In genomic region chr11:22982846-22983245, GRCm38 (mm10) we compare ENCODE assay signal across 8 mouse cellular contexts. TPM values are rescaled to one million over a fixed set of nuclear protein-coding genes. Genes with fewer than 3 reads are reported as not detected.
A peak's percentile ranks its signal among the peaks of the same experiment; 100 is the strongest.
DNase-seq lines count a peak whose midpoint lies in the region; ATAC-seq and TF ChIP-seq lines count a peak whose summit lies in the region.

No protein-coding gene starts in this region.

- no peak overlapping the region for H3K4me2 ChIP-seq in forebrain, embryonic 13.5 days
- H3K4me2 ChIP-seq in liver, embryonic 11.5 days = peak overlapping the region; percentile 75; the same call in 1 of the 2 replicates
- peak overlapping the region; percentile 62; the same call in 1 of the 2 replicates for H3K4me2 ChIP-seq in hindbrain, embryonic 15.5 days
- H3K4me2 ChIP-seq in midbrain, postnatal 0 days (ENCODE audit: low read depth, low read length, poor library complexity, severe bottlenecking) = peak overlapping the region; percentile 67

- H3K27me3 ChIP-seq in forebrain, embryonic 10.5 days (ENCODE audit: poor library complexity, severe bottlenecking) = no peaks in the 10 kb centered on the region
- H3K27me3 ChIP-seq in forebrain, embryonic 13.5 days = no peaks in the 10 kb centered on the region
- H3K27me3 ChIP-seq in liver, embryonic 11.5 days (replicated peaks; ENCODE audit: control insufficient read depth, insufficient read depth, low read length) = no peaks in the 10 kb centered on the region
- no peaks in the 10 kb centered on the region for H3K27me3 ChIP-seq in hindbrain, embryonic 15.5 days
- H3K27me3 ChIP-seq in midbrain, postnatal 0 days (ENCODE audit: insufficient read depth, low read length) = no peaks in the 10 kb centered on the region

- no peak for ATAC-seq in forebrain, embryonic 13.5 days
- no peak for ATAC-seq in liver, embryonic 11.5 days (replicated peaks; ENCODE audit: low FRiP score)
- ATAC-seq in hindbrain, embryonic 15.5 days (ENCODE audit: low FRiP score, low read depth) = no peak
- ATAC-seq in midbrain, postnatal 0 days (ENCODE audit: low FRiP score) = no peak

- H3K9ac ChIP-seq in forebrain, embryonic 13.5 days = no peak overlapping the region
- H3K9ac ChIP-seq in liver, embryonic 11.5 days (ENCODE audit: low read depth, low read length) = no peak overlapping the region
- H3K9ac ChIP-seq in hindbrain, embryonic 15.5 days = no peak overlapping the region
- H3K9ac ChIP-seq in midbrain, postnatal 0 days (replicated peaks; ENCODE audit: low read length, poor library complexity, severe bottlenecking) = no peak overlapping the region; the same call in 1 of the 2 replicates

- WGBS in forebrain, embryonic 10.5 days = 67% methylated on average over 6 of the region's 6 CpGs
- 59% methylated on average over 6 of the region's 6 CpGs for WGBS in forebrain, embryonic 13.5 days
- WGBS in liver, embryonic 11.5 days = 75% methylated on average over 6 of the region's 6 CpGs
- 79% methylated on average over 6 of the region's 6 CpGs for WGBS in hindbrain, embryonic 15.5 days
- WGBS in midbrain, postnatal 0 days = 66% methylated on average over 6 of the region's 6 CpGs

- H3K36me3 ChIP-seq in forebrain, embryonic 10.5 days (replicated peaks) = peaks cover 12% of the 10 kb centered on the region
- H3K36me3 ChIP-seq in forebrain, embryonic 13.5 days (ENCODE audit: poor library complexity, severe bottlenecking) = peaks cover 10% of the 10 kb centered on the region
- no peaks in the 10 kb centered on the region for H3K36me3 ChIP-seq in liver, embryonic 11.5 days (ENCODE audit: control insufficient read depth, insufficient read depth, low read length)
- no peaks in the 10 kb centered on the region; the same call in 1 of the 2 replicates for H3K36me3 ChIP-seq in hindbrain, embryonic 15.5 days
- H3K36me3 ChIP-seq in midbrain, postnatal 0 days (ENCODE audit: insufficient read depth, low read length) = peaks cover 8% of the 10 kb centered on the region; the same call in 1 of the 2 replicates

- TF ChIP-seq CTCF in midbrain, postnatal 0 days (IDR thresholded peaks at IDR 0.05) = no peak

- H3K9me3 ChIP-seq in forebrain, embryonic 10.5 days = no peaks in the 10 kb centered on the region
- H3K9me3 ChIP-seq in forebrain, embryonic 13.5 days (replicated peaks) = no peaks in the 10 kb centered on the region
- no peaks in the 10 kb centered on the region for H3K9me3 ChIP-seq in liver, embryonic 11.5 days (ENCODE audit: control insufficient read depth, low read length)
- H3K9me3 ChIP-seq in hindbrain, embryonic 15.5 days = no peaks in the 10 kb centered on the region
- no peaks in the 10 kb centered on the region for H3K9me3 ChIP-seq in midbrain, postnatal 0 days (ENCODE audit: low read length)

- H3K4me3 ChIP-seq in forebrain, embryonic 10.5 days = peak overlapping the region; percentile 80
- no peak overlapping the region for H3K4me3 ChIP-seq in forebrain, embryonic 13.5 days
- 0 out of 2 replicates have a peak overlapping the region, but pooled peaks have one; percentile 53 for H3K4me3 ChIP-seq in liver, embryonic 11.5 days (ENCODE audit: low read depth, low read length)
- no peak overlapping the region for H3K4me3 ChIP-seq in hindbrain, embryonic 15.5 days
- H3K4me3 ChIP-seq in midbrain, postnatal 0 days (ENCODE audit: low read depth, low read length) = peak overlapping the region; percentile 58; the same call in 1 of the 2 replicates

- no peak for DNase-seq in forebrain, embryonic 10.5 days (ENCODE audit: extremely low spot score, low spot score)
- DNase-seq in liver, embryonic 11.5 days (ENCODE audit: low spot score) = no peak
- no peak for DNase-seq in liver
- DNase-seq in midbrain, postnatal 0 days (ENCODE audit: low spot score) = no peak
- DNase-seq in urinary bladder, adult 2 months (ENCODE audit: low spot score) = no peak
- no peak for DNase-seq in left cerebral cortex, adult 18-20 months (ENCODE audit: low spot score in 2 of 2)

- H3K27ac ChIP-seq in forebrain, embryonic 10.5 days = no peak overlapping the region
- no peak overlapping the region for H3K27ac ChIP-seq in forebrain, embryonic 13.5 days
- H3K27ac ChIP-seq in liver, embryonic 11.5 days (ENCODE audit: low read depth, low read length) = no peak overlapping the region
- 0 out of 2 replicates have a peak overlapping the region, but pooled peaks have one; percentile 5 for H3K27ac ChIP-seq in hindbrain, embryonic 15.5 days (replicated peaks)
- peak overlapping the region; percentile 83; the same call in 1 of the 2 replicates for H3K27ac ChIP-seq in midbrain, postnatal 0 days (ENCODE audit: low read depth, low read length)

- H3K4me1 ChIP-seq in forebrain, embryonic 10.5 days = peaks cover 26% of the 10 kb centered on the region
- peaks cover 25% of the 10 kb centered on the region for H3K4me1 ChIP-seq in forebrain, embryonic 13.5 days
- H3K4me1 ChIP-seq in liver, embryonic 11.5 days (replicated peaks; ENCODE audit: control insufficient read depth, insufficient read depth, low read length) = peaks cover 10% of the 10 kb centered on the region
- H3K4me1 ChIP-seq in hindbrain, embryonic 15.5 days (replicated peaks) = peaks cover 36% of the 10 kb centered on the region
- peaks cover 4% of the 10 kb centered on the region; the same call in 1 of the 2 replicates for H3K4me1 ChIP-seq in midbrain, postnatal 0 days (ENCODE audit: insufficient read depth, low read length)

RNA-seq across cellular contexts. Expression of gene Commd1, which starts 0.7 kb away (rescaled TPM):
- polyA plus RNA-seq in forebrain, embryonic 10.5 days (2016; fragmentation: Nextera tagmentation; extraction: Ambion mirVana) = 385 and 388 TPM in 2 replicates
- polyA plus RNA-seq in forebrain, embryonic 13.5 days (2015; fragmentation: Nextera tagmentation; extraction: Ambion mirVana) = 303 and 328 TPM in 2 replicates
- 331 and 333 TPM in 2 replicates for polyA plus RNA-seq in liver, embryonic 11.5 days (2014; fragmentation: Nextera tagmentation; extraction: Ambion mirVana)
- 245 and 261 TPM in 2 replicates for polyA plus RNA-seq in hindbrain, embryonic 15.5 days (2015; fragmentation: Nextera tagmentation; extraction: Ambion mirVana)
- total RNA-seq in midbrain, postnatal 0 days (2014; rRNA removed) = 20.3 and 23.5 TPM in 2 replicates
- polyA plus RNA-seq in midbrain, postnatal 0 days (2015; fragmentation: Nextera tagmentation; extraction: Ambion mirVana) = 218 and 221 TPM in 2 replicates
- 68.5 and 79.7 TPM in 2 replicates for polyA plus RNA-seq in urinary bladder, adult 2 months (2012; rRNA removed)
- total RNA-seq in left cerebral cortex, adult 18-20 months (2021) = 10 to 100 TPM; 46.4 to 47.6 TPM

RNA-seq across cellular contexts. Expression of gene Gm28048, which starts 1.0 kb away (rescaled TPM):
- polyA plus RNA-seq in forebrain, embryonic 10.5 days (2016; fragmentation: Nextera tagmentation; extraction: Ambion mirVana) = 4.3 and 4.4 TPM in 2 replicates
- polyA plus RNA-seq in forebrain, embryonic 13.5 days (2015; fragmentation: Nextera tagmentation; extraction: Ambion mirVana) = 3.1 and 3.4 TPM in 2 replicates
- polyA plus RNA-seq in liver, embryonic 11.5 days (2014; fragmentation: Nextera tagmentation; extraction: Ambion mirVana) = 17.7 and 20.0 TPM in 2 replicates
- polyA plus RNA-seq in hindbrain, embryonic 15.5 days (2015; fragmentation: Nextera tagmentation; extraction: Ambion mirVana) = 3.7 and 3.9 TPM in 2 replicates
- total RNA-seq in midbrain, postnatal 0 days (2014; rRNA removed) = 2.5 TPM in 1 of 2 replicates, not detected in the other
- polyA plus RNA-seq in midbrain, postnatal 0 days (2015; fragmentation: Nextera tagmentation; extraction: Ambion mirVana) = 2.7 and 3.3 TPM in 2 replicates
- polyA plus RNA-seq in urinary bladder, adult 2 months (2012; rRNA removed) = 7.6 and 7.9 TPM in 2 replicates
- 10 to 100 TPM; 10.1 to 11.3 TPM for total RNA-seq in left cerebral cortex, adult 18-20 months (2021)

RNA-seq across cellular contexts. Expression of gene Cct4, which starts 7.5 kb away (rescaled TPM):
- polyA plus RNA-seq in forebrain, embryonic 10.5 days (2016; fragmentation: Nextera tagmentation; extraction: Ambion mirVana) = 422 and 434 TPM in 2 replicates
- 329 and 340 TPM in 2 replicates for polyA plus RNA-seq in forebrain, embryonic 13.5 days (2015; fragmentation: Nextera tagmentation; extraction: Ambion mirVana)
- polyA plus RNA-seq in liver, embryonic 11.5 days (2014; fragmentation: Nextera tagmentation; extraction: Ambion mirVana) = 399 and 436 TPM in 2 replicates
- 259 and 275 TPM in 2 replicates for polyA plus RNA-seq in hindbrain, embryonic 15.5 days (2015; fragmentation: Nextera tagmentation; extraction: Ambion mirVana)
- 139 and 213 TPM in 2 replicates for total RNA-seq in midbrain, postnatal 0 days (2014; rRNA removed)
- polyA plus RNA-seq in midbrain, postnatal 0 days (2015; fragmentation: Nextera tagmentation; extraction: Ambion mirVana) = 227 and 230 TPM in 2 replicates
- polyA plus RNA-seq in urinary bladder, adult 2 months (2012; rRNA removed) = 96.2 and 112 TPM in 2 replicates
- total RNA-seq in left cerebral cortex, adult 18-20 months (2021) = 100 to 1,000 TPM; 111 to 117 TPM

RNA-seq across cellular contexts. Expression of gene Zrsr1, which starts 11.0 kb away (rescaled TPM):
- polyA plus RNA-seq in forebrain, embryonic 10.5 days (2016; fragmentation: Nextera tagmentation; extraction: Ambion mirVana) = 2.4 and 2.8 TPM in 2 replicates
- polyA plus RNA-seq in forebrain, embryonic 13.5 days (2015; fragmentation: Nextera tagmentation; extraction: Ambion mirVana) = 5.3 TPM in 2 replicates
- polyA plus RNA-seq in liver, embryonic 11.5 days (2014; fragmentation: Nextera tagmentation; extraction: Ambion mirVana) = 1.7 and 2.1 TPM in 2 replicates
- polyA plus RNA-seq in hindbrain, embryonic 15.5 days (2015; fragmentation: Nextera tagmentation; extraction: Ambion mirVana) = 7.1 and 8.0 TPM in 2 replicates
- total RNA-seq in midbrain, postnatal 0 days (2014; rRNA removed) = 21.2 and 23.6 TPM in 2 replicates
- 7.1 and 8.4 TPM in 2 replicates for polyA plus RNA-seq in midbrain, postnatal 0 days (2015; fragmentation: Nextera tagmentation; extraction: Ambion mirVana)
- polyA plus RNA-seq in urinary bladder, adult 2 months (2012; rRNA removed) = 20.5 and 27.6 TPM in 2 replicates
- total RNA-seq in left cerebral cortex, adult 18-20 months (2021) = 10 to 100 TPM; 70.9 to 72.5 TPM

RNA-seq across cellular contexts. Expression of gene Fam161a, which starts 24.5 kb away (rescaled TPM):
- polyA plus RNA-seq in forebrain, embryonic 10.5 days (2016; fragmentation: Nextera tagmentation; extraction: Ambion mirVana) = 1.8 and 2.2 TPM in 2 replicates
- 3.0 and 3.3 TPM in 2 replicates for polyA plus RNA-seq in forebrain, embryonic 13.5 days (2015; fragmentation: Nextera tagmentation; extraction: Ambion mirVana)
- polyA plus RNA-seq in liver, embryonic 11.5 days (2014; fragmentation: Nextera tagmentation; extraction: Ambion mirVana) = 1.1 and 1.9 TPM in 2 replicates
- polyA plus RNA-seq in hindbrain, embryonic 15.5 days (2015; fragmentation: Nextera tagmentation; extraction: Ambion mirVana) = 4.5 and 5.8 TPM in 2 replicates
- 4.6 and 5.4 TPM in 2 replicates for total RNA-seq in midbrain, postnatal 0 days (2014; rRNA removed)
- polyA plus RNA-seq in midbrain, postnatal 0 days (2015; fragmentation: Nextera tagmentation; extraction: Ambion mirVana) = 4.2 and 6.1 TPM in 2 replicates
- polyA plus RNA-seq in urinary bladder, adult 2 months (2012; rRNA removed) = 14.9 and 17.4 TPM in 2 replicates
- total RNA-seq in left cerebral cortex, adult 18-20 months (2021) = 1 to 10 TPM; 3.2 to 5.2 TPM

Comparison
In these comparisons a context has a peak if more than half of its experiments do, and no peak if none do; other contexts are left out.
1. H3K4me3 ChIP-seq: peak in forebrain, embryonic 10.5 days (single experiment), liver, embryonic 11.5 days (single experiment) and midbrain, postnatal 0 days (single experiment); none in forebrain, embryonic 13.5 days (single experiment) and hindbrain, embryonic 15.5 days (single experiment).
2. H3K27ac ChIP-seq: peak in hindbrain, embryonic 15.5 days (single experiment) and midbrain, postnatal 0 days (single experiment); none in forebrain, embryonic 10.5 days (single experiment), forebrain, embryonic 13.5 days (single experiment) and liver, embryonic 11.5 days (single experiment).